Mouse (Mus musculus): ENCODE results near the gene Dmkn. TPM values are rescaled to one million over a fixed set of nuclear protein-coding genes. Genes with fewer than 3 reads are reported as not detected.

Gene Dmkn
- polyA plus RNA-seq (2017; shearing (Covaris generic)) = not detected

DNA sequence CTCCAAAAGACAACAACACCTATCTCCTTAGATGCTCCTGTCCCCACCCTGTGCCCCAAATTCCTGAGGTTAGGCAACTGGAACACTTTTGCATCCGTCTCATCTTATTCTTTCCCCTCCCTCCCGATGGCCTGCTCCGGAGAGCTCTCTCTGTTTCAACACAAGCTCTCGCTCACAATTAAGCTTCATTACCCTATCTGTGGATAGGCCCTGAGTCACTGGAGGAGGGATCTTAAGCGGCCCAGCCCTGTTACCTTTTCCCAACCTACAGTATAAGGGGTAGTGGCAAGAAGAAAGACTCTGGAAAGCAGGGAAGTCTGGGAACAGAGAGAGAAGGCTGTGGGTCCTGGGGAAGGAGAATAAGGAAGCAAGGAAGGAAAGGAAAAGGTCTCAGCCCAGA, at the start of gene Dmkn:
TSS of gene Dmkn (plus strand) at position 301 of the 400 bp plus-strand sequence.

DNA sequence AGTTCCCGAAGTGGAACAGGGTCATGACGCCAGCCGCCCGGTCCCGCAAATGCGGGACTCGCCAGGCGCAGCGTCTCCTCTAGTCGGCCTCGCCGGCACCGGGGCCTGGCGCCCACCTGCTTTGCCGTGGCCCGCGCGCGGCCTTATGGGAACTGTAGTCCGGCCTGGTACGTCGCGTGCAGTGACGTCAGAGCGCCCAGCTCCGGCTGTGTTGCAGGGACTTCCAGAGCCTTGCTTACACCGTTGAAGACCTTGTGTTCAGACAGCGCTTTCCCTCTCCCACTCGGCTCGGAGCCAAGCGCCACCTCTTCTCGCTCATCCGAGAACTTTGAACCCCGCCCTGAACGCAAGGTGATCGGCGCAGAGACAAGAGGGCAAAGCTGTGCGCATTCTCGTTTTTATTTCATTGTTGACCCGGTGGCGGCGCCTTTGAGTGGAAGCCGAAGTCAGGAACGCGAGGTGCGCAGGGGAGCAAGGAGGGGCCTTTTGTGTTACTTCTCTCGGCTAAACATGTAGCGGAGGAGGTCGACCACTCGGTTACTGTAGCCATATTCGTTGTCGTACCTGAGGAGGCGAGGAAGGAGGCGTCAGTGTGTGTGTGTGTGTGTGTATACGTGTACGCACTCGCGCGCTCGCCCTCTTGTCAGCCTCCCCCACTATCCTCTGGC, 34.0 kb upstream of the Dmkn start, which contains the start of gene Tmem147:
TSS of gene Tmem147 (minus strand) at position 145 of the 668 bp plus-strand sequence.

DNA sequence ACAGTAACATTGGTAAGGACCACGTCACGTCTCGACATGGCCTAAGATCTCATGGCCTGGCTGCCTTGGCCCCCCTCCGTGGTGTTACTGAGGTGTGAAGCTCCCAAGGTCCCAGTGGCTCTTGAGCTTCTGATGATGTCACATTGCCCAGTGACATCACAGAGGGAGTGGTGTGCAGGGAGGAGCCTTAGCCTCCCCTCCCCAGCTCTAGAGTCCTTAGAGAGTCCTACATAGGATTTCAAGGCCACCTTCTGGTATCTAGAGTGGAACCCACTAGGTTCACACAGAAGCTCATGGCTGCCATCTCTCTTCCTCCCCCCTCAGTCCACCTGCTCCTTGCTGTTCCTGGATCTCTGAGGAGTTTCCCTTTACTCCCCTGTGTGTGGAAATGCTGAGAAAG, 19.9 kb upstream of the Dmkn start, which contains the start of gene Gapdhs:
TSS of gene Gapdhs (minus strand) at position 65 of the 400 bp plus-strand sequence.

DNA sequence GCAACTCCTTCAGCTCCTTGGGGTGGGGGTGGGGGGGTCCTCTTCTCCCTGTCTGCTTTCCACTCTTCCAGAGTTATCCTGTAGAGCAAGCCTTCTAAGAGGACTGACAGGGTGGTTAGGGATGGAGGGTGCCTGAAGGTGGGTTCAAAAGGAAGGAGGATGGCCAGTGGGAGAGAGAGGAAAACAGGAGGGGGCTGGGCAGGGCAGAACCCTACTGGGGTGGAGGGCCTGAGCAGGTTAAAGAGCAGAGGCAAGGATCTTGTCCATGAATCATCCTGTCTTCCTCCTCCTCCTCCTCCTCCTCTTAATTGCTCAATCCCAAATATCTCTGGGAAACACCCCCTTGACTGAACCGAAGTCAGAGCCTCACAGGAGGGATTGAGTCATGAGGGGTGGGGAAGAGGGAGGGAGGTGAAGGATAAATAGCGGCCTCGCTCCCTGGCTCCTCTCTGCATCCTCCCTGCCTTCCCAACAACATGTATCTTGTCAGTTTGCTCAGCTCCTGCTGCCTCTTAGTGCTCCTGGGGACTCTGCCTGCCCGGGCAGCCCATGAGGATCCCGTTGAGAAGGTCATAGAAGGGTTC, 12.4 kb upstream of the Dmkn start, which contains the start of gene Sbsn:
TSS of gene Sbsn (plus strand) at position 386 of the 584 bp plus-strand sequence.

DNA sequence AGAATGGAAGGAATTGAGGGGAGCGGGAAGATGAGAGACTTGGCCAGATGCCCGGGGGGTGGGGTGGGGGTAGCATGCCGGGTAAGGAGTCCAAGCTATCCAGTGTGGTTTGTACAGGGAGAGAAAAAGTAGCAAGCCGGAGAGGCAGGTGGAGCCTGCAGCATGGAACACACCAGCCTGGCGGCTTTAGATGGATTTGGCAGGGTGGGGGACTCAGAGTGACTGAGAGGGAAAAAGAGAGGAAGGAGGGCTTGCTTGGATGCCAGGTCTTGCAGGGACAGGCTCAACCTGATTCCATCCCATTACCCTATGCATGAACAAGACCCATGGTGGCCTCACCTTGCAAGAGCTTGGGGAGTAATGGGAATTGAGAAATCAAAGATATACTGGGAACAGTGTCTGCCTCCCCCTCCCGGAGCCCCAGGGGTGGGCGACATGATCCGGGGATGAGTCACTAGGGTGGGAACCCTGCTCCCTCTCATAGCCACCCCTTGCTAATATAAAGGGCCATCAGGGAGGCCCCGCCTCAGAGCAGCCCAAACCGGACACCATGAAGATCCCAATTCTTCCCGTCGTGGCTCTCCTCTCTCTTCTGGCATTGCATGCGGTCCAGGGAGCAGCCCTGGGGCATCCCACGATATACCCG, 23.9 kb downstream of the Dmkn start, which contains the start of gene Krtdap:
TSS of gene Krtdap (plus strand) at position 520 of the 646 bp plus-strand sequence.

DNA sequence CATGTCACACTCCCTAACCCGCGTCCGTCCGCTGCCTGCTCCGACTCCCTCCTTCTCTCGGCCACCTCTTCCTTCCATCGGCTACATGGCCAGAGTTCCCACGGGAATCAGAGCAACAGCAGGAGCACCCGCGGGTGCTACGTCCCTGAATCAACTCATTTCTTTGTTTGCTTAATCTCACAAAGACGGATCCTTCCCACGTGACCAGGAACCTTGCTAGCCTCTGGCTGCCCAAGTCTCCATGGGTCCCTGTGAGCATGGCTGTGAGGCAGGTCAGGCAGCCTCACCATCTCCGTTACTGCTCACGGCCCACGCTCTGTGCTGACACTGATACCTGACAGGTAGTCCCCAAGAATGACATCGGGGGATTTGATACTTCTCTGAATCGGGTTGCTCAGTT, 60.1 kb downstream of the Dmkn start, which contains the start of gene Ffar2:
TSS of gene Ffar2 (minus strand) at position 101 of the 400 bp plus-strand sequence.

Other genes starting within 250 kb of the Dmkn start
- gene Arhgap33, start 228.7 kb upstream of the Dmkn start, polyA plus RNA-seq (2017; shearing (Covaris generic)) = 1 to 10 TPM; 1.5 to 2.5 TPM
- 1 to 10 TPM; 1.9 to 4.1 TPM for gene Hspb6, start 211.6 kb upstream of the Dmkn start, polyA plus RNA-seq (2017; shearing (Covaris generic))
- gene Proser3, start 211.5 kb upstream of the Dmkn start, polyA plus RNA-seq (2017; shearing (Covaris generic)) = 1 to 10 TPM; 5.7 to 6.2 TPM
- 100 to 1,000 TPM in 1 of 2 experiments, 10 to 100 TPM in 1; 92.9 to 107 TPM for gene Lin37, start 203.9 kb upstream of the Dmkn start, polyA plus RNA-seq (2017; shearing (Covaris generic))
- gene U2af1l4, start 200.5 kb upstream of the Dmkn start, polyA plus RNA-seq (2017; shearing (Covaris generic)) = 10 to 100 TPM; 28.3 to 67.8 TPM
- 10 to 100 TPM; 53.5 to 82.4 TPM for gene Gm49396, start 200.4 kb upstream of the Dmkn start, polyA plus RNA-seq (2017; shearing (Covaris generic))
- gene Psenen, start 200.1 kb upstream of the Dmkn start, polyA plus RNA-seq (2017; shearing (Covaris generic)) = 100 to 1,000 TPM; 231 to 234 TPM
- gene Igflr1, start 198.3 kb upstream of the Dmkn start, polyA plus RNA-seq (2017; shearing (Covaris generic)) = 100 to 1,000 TPM in 1 of 2 experiments, 10 to 100 TPM in 1; 66.2 to 268 TPM
- 10 to 100 TPM; 14.9 to 15.1 TPM for gene Kmt2b, start 175.0 kb upstream of the Dmkn start, polyA plus RNA-seq (2017; shearing (Covaris generic))
- 10 to 100 TPM; 12.9 to 34.9 TPM for gene Zbtb32, start 164.8 kb upstream of the Dmkn start, polyA plus RNA-seq (2017; shearing (Covaris generic))
- 1 to 10 TPM in 1 of 2 experiments, under 1 TPM in 1; 0.32 to 1.8 TPM for gene Upk1a, start 150.9 kb upstream of the Dmkn start, polyA plus RNA-seq (2017; shearing (Covaris generic))
- 100 to 1,000 TPM; 713 to 756 TPM for gene Cox6b1, start 137.6 kb upstream of the Dmkn start, polyA plus RNA-seq (2017; shearing (Covaris generic))
- not detected for gene Etv2, start 127.9 kb upstream of the Dmkn start, polyA plus RNA-seq (2017; shearing (Covaris generic))
- gene Rbm42, start 113.4 kb upstream of the Dmkn start, polyA plus RNA-seq (2017; shearing (Covaris generic)) = 100 to 1,000 TPM; 125 to 166 TPM
- gene Haus5, start 98.8 kb upstream of the Dmkn start, polyA plus RNA-seq (2017; shearing (Covaris generic)) = 10 to 100 TPM; 18.3 to 29.7 TPM
- under 1 TPM in 1 of 2 experiments, not detected in 1; 0.50 TPM for gene Pmis2, start 92.2 kb upstream of the Dmkn start, polyA plus RNA-seq (2017; shearing (Covaris generic))
- gene 2200002J24Rik, start 64.8 kb upstream of the Dmkn start, polyA plus RNA-seq (2017; shearing (Covaris generic)) = not detected
- under 1 TPM in 1 of 2 experiments, not detected in 1; 0.34 TPM for gene Atp4a, start 51.5 kb upstream of the Dmkn start, polyA plus RNA-seq (2017; shearing (Covaris generic))
- gene Tmem147, start 34.2 kb upstream of the Dmkn start, polyA plus RNA-seq (2017; shearing (Covaris generic)) = 100 to 1,000 TPM in 1 of 2 experiments, 10 to 100 TPM in 1; 85.3 to 135 TPM
- under 1 TPM; 0.34 to 0.55 TPM for gene Gapdhs, start 20.1 kb upstream of the Dmkn start, polyA plus RNA-seq (2017; shearing (Covaris generic))
- 1 to 10 TPM in 1 of 2 experiments, not detected in 1; 2.9 TPM for gene Sbsn, start 12.3 kb upstream of the Dmkn start, polyA plus RNA-seq (2017; shearing (Covaris generic))
- not detected for gene Krtdap, start 24.1 kb downstream of the Dmkn start, polyA plus RNA-seq (2017; shearing (Covaris generic))
- under 1 TPM; 0.27 to 0.69 TPM for gene Ffar2, start 60.0 kb downstream of the Dmkn start, polyA plus RNA-seq (2017; shearing (Covaris generic))
- gene Ffar3, start 92.4 kb downstream of the Dmkn start, polyA plus RNA-seq (2017; shearing (Covaris generic)) = not detected
- gene Ffar1, start 97.8 kb downstream of the Dmkn start, polyA plus RNA-seq (2017; shearing (Covaris generic)) = under 1 TPM in 1 of 2 experiments, not detected in 1; 0.11 TPM
- gene Cd22, start 116.6 kb downstream of the Dmkn start, polyA plus RNA-seq (2017; shearing (Covaris generic)) = 1 to 10 TPM; 5.6 to 8.0 TPM
- gene Mag, start 151.1 kb downstream of the Dmkn start, polyA plus RNA-seq (2017; shearing (Covaris generic)) = under 1 TPM in 1 of 2 experiments, not detected in 1; 0.47 TPM
- not detected for gene Hamp2, start 160.9 kb downstream of the Dmkn start, polyA plus RNA-seq (2017; shearing (Covaris generic))
- under 1 TPM in 1 of 2 experiments, not detected in 1; 0.76 TPM for gene Hamp, start 180.3 kb downstream of the Dmkn start, polyA plus RNA-seq (2017; shearing (Covaris generic))
- 10 to 100 TPM; 13.0 to 18.6 TPM for gene Usf2, start 193.0 kb downstream of the Dmkn start, polyA plus RNA-seq (2017; shearing (Covaris generic))
- 10 to 100 TPM; 10.5 to 23.2 TPM for gene Lsr, start 209.7 kb downstream of the Dmkn start, polyA plus RNA-seq (2017; shearing (Covaris generic))
- gene Fam187b, start 210.0 kb downstream of the Dmkn start, polyA plus RNA-seq (2017; shearing (Covaris generic)) = under 1 TPM in 1 of 2 experiments, not detected in 1; 0.83 TPM